Mouse (Mus musculus) myocyte (in vitro differentiated cells): Measurements from ENCODE around the gene Hoxa13. TPM values are rescaled to one million over a fixed set of nuclear protein-coding genes. Genes with fewer than 3 reads are reported as not detected.

Source experiments
- H3K27me3 ChIP-seq: one replicate; pipeline ENCODE4 v1.6.1; 2011; ENCODE audit not compliant: control insufficient read depth, insufficient read depth, insufficient read length
- H3K36me3 ChIP-seq: one replicate; pipeline ENCODE4 v1.6.1; 2011; ENCODE audit not compliant: control insufficient read depth, insufficient read depth
- H3K4me2 ChIP-seq: one replicate; pipeline ENCODE4 v1.6.1; 2011; ENCODE audit warnings: low read depth, control low read depth
- H3K4me3 ChIP-seq: one replicate; pipeline ENCODE4 v1.5.1; 2011; ENCODE audit warnings: mild to moderate bottlenecking, control low read depth, moderate library complexity
- H3K79me2 ChIP-seq: one replicate; pipeline ENCODE4 v1.6.1; 2011; ENCODE audit not compliant: control insufficient read depth, insufficient read depth
- H3ac ChIP-seq: one replicate; pipeline ENCODE4 v1.6.1; 2011; ENCODE audit not compliant: control insufficient read depth, insufficient read length
- CEBPB ChIP-seq: IDR thresholded peaks from 2 replicates; pipeline ENCODE4 v1.6.1; 2011; ENCODE audit warnings: mild to moderate bottlenecking, moderate library complexity; ENCODE audit not compliant: poor library complexity, insufficient read depth, severe bottlenecking
- E2F4 ChIP-seq: IDR thresholded peaks from one replicate; pipeline ENCODE4 v1.6.1; 2011; ENCODE audit warnings: mild to moderate bottlenecking, control low read depth, moderate library complexity; ENCODE audit not compliant: insufficient read depth
- MAX ChIP-seq: IDR thresholded peaks from one replicate; pipeline ENCODE4 v1.6.1; 2011; ENCODE audit warnings: low read depth, mild to moderate bottlenecking, control low read depth
- MYOD1 ChIP-seq, 3 experiments: IDR thresholded peaks; one replicate each; pipeline ENCODE4 v1.6.1; 2011; ENCODE audit warnings: control low read depth in 2 of 3, low read depth in 2 of 3, mild to moderate bottlenecking in 2 of 3, moderate library complexity in 1 of 3; ENCODE audit not compliant: insufficient read length in 2 of 3, control insufficient read depth in 1 of 3
- MYOG ChIP-seq, 3 experiments: IDR thresholded peaks; one replicate each; pipeline ENCODE4 v1.6.1; 2011; ENCODE audit warnings: control low read depth in 2 of 3, low read depth in 2 of 3, mild to moderate bottlenecking in 2 of 3; ENCODE audit not compliant: insufficient read length in 2 of 3, control insufficient read depth in 1 of 3, insufficient read depth in 1 of 3
- POLR2A ChIP-seq: IDR thresholded peaks from one replicate; pipeline ENCODE4 v1.6.1; 2011; ENCODE audit warnings: low read depth, mild to moderate bottlenecking, control low read depth, moderate library complexity; ENCODE audit not compliant: insufficient read length
- POLR2AphosphoS2 ChIP-seq: IDR thresholded peaks from one replicate; pipeline ENCODE4 v1.6.1; 2011; ENCODE audit warnings: low read depth, control low read depth; ENCODE audit not compliant: insufficient read length
- REST ChIP-seq: IDR thresholded peaks from one replicate; pipeline ENCODE4 v1.6.1; 2011; ENCODE audit warnings: mild to moderate bottlenecking, control low read depth, moderate library complexity; ENCODE audit not compliant: insufficient read depth, insufficient read length
- SRF ChIP-seq: IDR thresholded peaks from one replicate; pipeline ENCODE4 v1.6.1; 2011; ENCODE audit warnings: low read depth; ENCODE audit not compliant: control insufficient read depth, insufficient read length
- TCF12 ChIP-seq: IDR thresholded peaks from one replicate; pipeline ENCODE4 v1.6.1; 2011; ENCODE audit warnings: mild to moderate bottlenecking, control low read depth; ENCODE audit not compliant: poor library complexity, insufficient read depth, severe bottlenecking
- TCF3 ChIP-seq: IDR thresholded peaks from one replicate; pipeline ENCODE4 v1.6.1; 2011; ENCODE audit warnings: low read depth, control low read depth; ENCODE audit not compliant: insufficient read length
- USF1 ChIP-seq: IDR thresholded peaks from one replicate; pipeline ENCODE4 v1.6.1; 2011; ENCODE audit warnings: low read depth, mild to moderate bottlenecking, control low read depth, moderate library complexity
- polyA plus RNA-seq: library from polyadenylated mRNA; unstranded; fragments of >200 nt; fragmentation: generic; extraction: Trizol; gene quantifications from one replicate; pipeline ENCODE4 v1.2.1, GENCODE M21; 2012; ENCODE audit warnings: missing spikeins

Hoxa13 gene
- polyA plus RNA-seq, 1 experiment: 0.72 TPM

- Histone ChIP-seq H3K36me3 (no peaks in the 10 kb centered on the region), H3K4me2 (no peak overlapping the region), H3K4me3 (no peak overlapping the region), H3K27me3 (peaks cover 24% of the 10 kb centered on the region), H3ac (no peak overlapping the region), H3K79me2 (no peaks in the 10 kb centered on the region)
- TF ChIP-seq POLR2AphosphoS2 (no peak), SRF (no peak), MYOG (IDR thresholded peaks at IDR 0.05; ENCODE audit: control insufficient read depth in 1 of 3, insufficient read depth in 1 of 3, insufficient read length in 2 of 3, low read depth in 2 of 3) (no peak), USF1 (no peak), E2F4 (no peak), POLR2A (no peak)
Observed at GRCm38 (mm10) chr6:52264106-52264790, 3.6 kb upstream of the Hoxa13 start.

- H3K36me3 ChIP-seq: no peaks in the 10 kb centered on the region
- TF ChIP-seq E2F4 (no peak), POLR2AphosphoS2 (no peak), USF1 (no peak), MYOG (IDR thresholded peaks at IDR 0.05; ENCODE audit: control insufficient read depth in 1 of 3, insufficient read depth in 1 of 3, insufficient read length in 2 of 3, low read depth in 2 of 3) (no peak), SRF (no peak), MAX (no peak), TCF3 (no peak), MYOD1 (IDR thresholded peaks at IDR 0.05; ENCODE audit: control insufficient read depth in 1 of 3, insufficient read length in 2 of 3, low read depth in 2 of 3) (no peak), POLR2A (no peak)
- no peak overlapping the region for H3K4me3 ChIP-seq
- H3K27me3 ChIP-seq: peaks cover 22% of the 10 kb centered on the region
- H3K4me2 ChIP-seq: no peak overlapping the region
- H3ac ChIP-seq: no peak overlapping the region
- no peaks in the 10 kb centered on the region for H3K79me2 ChIP-seq
Observed at GRCm38 (mm10) chr6:52263321-52263585, 2.6 kb upstream of the Hoxa13 start.

GRCm38 (mm10) chr6:52262463-52263320 is 2.0 kb upstream of the Hoxa13 start:
- Histone ChIP-seq H3K79me2 (no peaks in the 10 kb centered on the region), H3K4me3 (no peak overlapping the region), H3K36me3 (no peaks in the 10 kb centered on the region), H3ac (no peak overlapping the region), H3K4me2 (no peak overlapping the region), H3K27me3 (peaks cover 19% of the 10 kb centered on the region)
- no peak for TF ChIP-seq MYOG (IDR thresholded peaks at IDR 0.05; ENCODE audit: control insufficient read depth in 1 of 3, insufficient read depth in 1 of 3, insufficient read length in 2 of 3, low read depth in 2 of 3)
- no peak for TF ChIP-seq REST
- no peak for TF ChIP-seq TCF12
- TF ChIP-seq MYOD1 (IDR thresholded peaks at IDR 0.05; ENCODE audit: control insufficient read depth in 1 of 3, insufficient read length in 2 of 3, low read depth in 2 of 3): no peak
- no peak for TF ChIP-seq POLR2A
- no peak for TF ChIP-seq CEBPB
- TF ChIP-seq E2F4: no peak
- TF ChIP-seq SRF: no peak
- no peak for TF ChIP-seq POLR2AphosphoS2
- TF ChIP-seq TCF3: no peak
- no peak for TF ChIP-seq MAX
- no peak for TF ChIP-seq USF1

GRCm38 (mm10) chr6:52261751-52262462 is 1.2 kb upstream of the Hoxa13 start:
- Histone ChIP-seq H3K4me2 (no peak overlapping the region), H3K4me3 (peak overlapping the region; percentile 29), H3K79me2 (no peaks in the 10 kb centered on the region), H3K36me3 (no peaks in the 10 kb centered on the region), H3K27me3 (peaks cover 19% of the 10 kb centered on the region), H3ac (no peak overlapping the region)
- TF ChIP-seq SRF (no peak), MYOD1 (IDR thresholded peaks at IDR 0.05; ENCODE audit: control insufficient read depth in 1 of 3, insufficient read length in 2 of 3, low read depth in 2 of 3) (no peak), REST (no peak), E2F4 (no peak), MAX (no peak), USF1 (no peak)
